Mouse (Mus musculus) liver, postnatal 0 days (tissue): ENCODE results near the gene Arpp19.

Experiments
- CTCF ChIP-seq: sonication (generic); IDR thresholded peaks from 2 replicates; pipeline ENCODE4 v1.5.1; 2016; ENCODE audit warnings: antibody characterized with exemption, low read depth
- EP300 ChIP-seq: IDR thresholded peaks from 2 replicates; pipeline ENCODE4 v1.6.1; 2016; ENCODE audit warnings: antibody characterized with exemption, low read depth, mild to moderate bottlenecking

DNA sequence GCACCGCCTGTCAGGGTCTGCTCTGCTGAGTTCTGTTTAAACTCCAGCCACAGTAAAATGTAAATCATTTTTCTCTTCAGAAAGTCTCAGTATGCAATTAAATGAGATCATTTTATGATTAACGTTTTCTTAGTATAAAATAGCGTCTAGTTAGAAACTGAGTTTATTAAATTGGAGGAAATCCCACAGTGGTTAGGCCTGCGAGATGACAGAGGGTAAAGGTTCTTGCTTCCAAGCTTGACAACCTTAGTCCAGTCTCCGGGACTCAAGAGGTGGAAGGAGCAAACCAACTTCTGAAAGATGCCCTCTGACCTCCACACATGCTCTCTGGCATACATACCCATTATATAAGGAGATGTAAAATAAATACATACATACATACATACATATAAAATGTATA, 17.6 kb downstream of the Arpp19 start:
- TF ChIP-seq EP300: no peak
- no peak for TF ChIP-seq CTCF
